Mouse (Mus musculus): ENCODE results near the gene Usp33. TPM values are rescaled to one million over a fixed set of nuclear protein-coding genes. Genes with fewer than 3 reads are reported as not detected.
A peak's percentile ranks its signal among the peaks of the same experiment; 100 is the strongest.
"Not testable (repeated sequence)": the region's sequence is repeated elsewhere in the genome, so short reads cannot be mapped to it uniquely, and the experiment has no call there.

The Usp33 gene
- total and polyA plus RNA-seq, 2 experiments from 2014 or later, result 67.6 to 113 TPM

DNA sequence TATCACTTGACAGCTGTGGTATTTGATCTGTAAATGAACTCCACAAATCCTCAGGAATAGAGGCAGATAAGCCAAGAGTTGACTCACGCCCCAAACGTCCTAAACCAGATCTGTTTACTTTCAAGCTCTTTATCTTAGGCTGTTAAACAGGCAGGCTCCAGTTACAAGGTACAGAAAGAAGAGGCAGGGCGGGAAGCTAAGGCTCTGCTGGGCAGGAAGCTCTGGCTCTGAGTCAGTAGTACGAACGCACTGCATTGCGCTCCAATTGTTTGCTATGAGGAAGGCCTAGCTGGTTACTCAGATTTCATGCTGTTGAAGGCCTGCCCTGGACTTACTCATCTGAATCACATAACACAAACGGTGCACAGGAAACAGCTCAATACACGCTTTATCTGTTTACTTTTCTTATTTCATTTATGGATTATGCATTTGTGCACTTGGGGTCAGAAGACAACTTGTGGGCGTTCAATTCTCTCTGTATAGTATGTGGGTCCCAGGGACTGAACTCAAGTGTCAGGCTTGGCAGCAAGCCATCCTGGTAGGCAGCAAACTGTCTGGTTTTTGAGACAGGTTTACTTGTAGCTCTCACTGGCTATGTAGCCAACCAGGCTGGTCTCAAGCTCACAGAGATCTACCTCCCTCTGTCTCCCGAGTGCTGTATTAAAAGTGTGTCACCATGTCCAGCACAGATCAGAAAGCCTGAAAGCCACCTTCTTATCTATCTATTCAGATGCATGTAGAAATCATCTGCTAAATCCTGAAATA is 37.6 kb upstream of the Usp33 start:
- H3K27me3 ChIP-seq (ENCODE audit: insufficient read depth, low read length), result no peaks in the 10 kb centered on the region
- H3K27ac ChIP-seq (ENCODE audit: low read depth, low read length), result no peak overlapping the region
- no peaks in the 10 kb centered on the region for H3K4me1 ChIP-seq (ENCODE audit: insufficient read depth)
- H3K9ac ChIP-seq, result no peak overlapping the region
- no peak overlapping the region for H3K4me3 ChIP-seq (ENCODE audit: low read depth, low read length)
- ATAC-seq (no peak), DNase-seq (no peak)
- no peak overlapping the region for H3K4me2 ChIP-seq (ENCODE audit: low read depth)
- 75% methylated on average over 10 of the region's 10 CpGs for WGBS
- H3K36me3 ChIP-seq (ENCODE audit: insufficient read depth), result peaks cover 39% of the 10 kb centered on the region
- TF ChIP-seq CTCF (IDR thresholded peaks at IDR 0.05; ENCODE audit: low read depth), result no peak
- H3K9me3 ChIP-seq (ENCODE audit: low read length), result no peaks in the 10 kb centered on the region

DNA sequence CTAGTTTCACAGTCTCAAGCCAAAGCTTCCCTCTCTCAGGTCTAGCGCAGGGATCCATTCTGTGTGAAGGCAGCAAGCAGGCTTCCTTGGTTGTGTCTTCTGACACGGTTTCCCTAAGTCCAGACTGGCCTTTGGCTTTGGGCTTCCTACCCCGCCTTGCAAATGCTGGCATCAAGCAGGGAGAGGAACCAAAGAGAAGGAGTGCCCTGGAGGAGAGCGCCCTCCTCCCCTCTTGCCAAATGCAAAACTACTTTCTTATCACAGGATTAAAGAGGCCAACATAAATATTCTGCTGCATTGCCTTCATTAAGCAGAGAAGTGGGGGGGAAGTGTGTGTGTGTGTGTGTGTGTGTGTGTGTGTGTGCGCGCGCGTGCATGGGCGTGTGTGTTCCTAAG is 37.0 kb upstream of the Usp33 start:
- no peak for TF ChIP-seq CTCF (IDR thresholded peaks at IDR 0.05; ENCODE audit: low read depth)
- no peaks in the 10 kb centered on the region for H3K4me1 ChIP-seq (ENCODE audit: insufficient read depth)
- no peaks in the 10 kb centered on the region for H3K27me3 ChIP-seq (ENCODE audit: insufficient read depth, low read length)
- no peak overlapping the region for H3K4me3 ChIP-seq (ENCODE audit: low read depth, low read length)
- 92% methylated on average over 9 of the region's 9 CpGs for WGBS
- DNase-seq (no peak), ATAC-seq (no peak)
- H3K4me2 ChIP-seq (ENCODE audit: low read depth), result no peak overlapping the region
- no peak overlapping the region for H3K27ac ChIP-seq (ENCODE audit: low read depth, low read length)
- no peak overlapping the region for H3K9ac ChIP-seq
- peaks cover 43% of the 10 kb centered on the region for H3K36me3 ChIP-seq (ENCODE audit: insufficient read depth)
- no peaks in the 10 kb centered on the region for H3K9me3 ChIP-seq (ENCODE audit: low read length)

DNA sequence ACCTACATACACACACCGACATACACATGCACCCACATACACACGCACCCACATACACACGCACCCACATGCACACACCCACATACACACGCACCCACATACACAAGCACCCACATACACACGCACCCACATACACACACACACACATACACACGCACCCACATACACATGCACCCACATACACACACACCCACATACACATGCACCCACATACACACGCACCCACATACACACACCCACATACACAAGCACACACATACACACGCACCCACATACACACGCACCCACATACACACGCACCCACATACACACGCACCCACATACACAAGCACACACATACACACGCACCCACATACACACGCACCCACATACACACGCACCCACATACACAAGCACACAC is 31.6 kb upstream of the Usp33 start:
- H3K9me3 ChIP-seq (ENCODE audit: low read length); H3K4me1 ChIP-seq (ENCODE audit: insufficient read depth); H3K27me3 ChIP-seq (ENCODE audit: insufficient read depth, low read length); H3K4me2 ChIP-seq (ENCODE audit: low read depth); ATAC-seq; H3K9ac ChIP-seq; H3K4me3 ChIP-seq (ENCODE audit: low read depth, low read length); H3K27ac ChIP-seq (ENCODE audit: low read depth, low read length); DNase-seq: not testable (repeated sequence)
- WGBS, result 78% methylated on average over 14 of the region's 14 CpGs
- peaks cover 23% of the 10 kb centered on the region for H3K36me3 ChIP-seq (ENCODE audit: insufficient read depth)

DNA sequence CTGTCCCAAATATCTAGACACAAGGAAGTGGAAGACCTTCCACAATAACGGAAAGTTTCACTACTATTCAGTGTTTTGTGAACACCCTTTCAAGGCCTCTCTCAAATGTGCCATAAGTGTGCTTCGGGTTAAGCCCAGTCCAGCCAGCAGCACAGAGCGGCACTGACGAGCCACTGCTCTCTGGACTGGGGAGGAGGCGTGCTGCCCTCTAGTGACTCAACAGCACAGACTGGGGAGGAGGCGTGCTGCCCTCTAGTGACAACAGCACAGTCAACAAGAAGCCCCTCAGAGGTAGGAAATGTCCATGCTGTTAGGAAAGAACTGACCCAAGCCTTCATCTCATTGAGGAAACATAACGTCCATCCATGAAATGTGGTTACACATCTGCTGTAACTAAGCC is 30.7 kb upstream of the Usp33 start:
- Histone ChIP-seq H3K9ac (no peak overlapping the region), H3K27me3 (ENCODE audit: insufficient read depth, low read length) (no peaks in the 10 kb centered on the region), H3K27ac (ENCODE audit: low read depth, low read length) (no peak overlapping the region), H3K9me3 (ENCODE audit: low read length) (no peaks in the 10 kb centered on the region), H3K36me3 (ENCODE audit: insufficient read depth) (peaks cover 22% of the 10 kb centered on the region), H3K4me1 (ENCODE audit: insufficient read depth) (no peaks in the 10 kb centered on the region), H3K4me3 (ENCODE audit: low read depth, low read length) (no peak overlapping the region), H3K4me2 (ENCODE audit: low read depth) (no peak overlapping the region)
- DNase-seq (peak; percentile 75), ATAC-seq (peak; percentile 87)
- peak; percentile 94 for TF ChIP-seq CTCF (IDR thresholded peaks at IDR 0.05; ENCODE audit: low read depth)
- 11% methylated on average over 7 of the region's 7 CpGs for WGBS

DNA sequence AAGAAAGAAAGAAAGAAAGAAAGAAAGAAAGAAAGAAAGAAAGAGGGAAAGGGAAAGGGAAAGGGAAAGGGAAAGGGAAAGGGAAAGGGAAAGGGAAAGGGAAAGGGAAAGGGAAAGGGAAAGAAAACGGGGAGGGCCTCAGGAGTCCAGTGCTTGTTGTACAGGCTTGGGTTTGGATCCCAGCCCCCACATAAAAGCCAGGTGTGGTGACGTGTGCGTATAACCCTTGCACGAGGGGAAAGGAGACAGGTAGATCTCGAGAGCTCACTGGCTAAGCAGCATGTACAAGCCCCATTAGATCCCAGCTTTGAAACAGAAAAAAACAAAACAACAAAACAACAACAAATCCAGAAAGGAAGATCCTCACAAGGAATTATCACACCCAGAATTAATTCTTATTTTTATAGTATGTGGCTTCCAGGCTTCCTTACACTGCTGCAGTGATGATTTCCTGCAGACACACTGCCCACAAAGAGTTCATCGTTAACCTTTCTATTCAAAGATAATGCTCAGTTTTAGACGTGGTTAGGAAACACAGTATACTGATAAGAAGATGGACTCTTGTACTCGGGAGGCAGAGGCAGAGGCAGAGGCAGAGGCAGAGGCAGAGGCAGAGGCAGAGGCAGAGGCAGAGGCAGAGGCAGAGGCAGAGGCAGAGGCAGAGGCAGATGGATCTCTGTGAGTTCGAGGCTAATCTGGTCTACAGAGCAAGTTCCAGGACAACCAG is 29.7 kb upstream of the Usp33 start:
- not testable (repeated sequence) for H3K9ac ChIP-seq; H3K27me3 ChIP-seq (ENCODE audit: insufficient read depth, low read length); H3K4me2 ChIP-seq (ENCODE audit: low read depth); ATAC-seq; DNase-seq; H3K4me3 ChIP-seq (ENCODE audit: low read depth, low read length); H3K9me3 ChIP-seq (ENCODE audit: low read length); H3K4me1 ChIP-seq (ENCODE audit: insufficient read depth); H3K27ac ChIP-seq (ENCODE audit: low read depth, low read length)
- 89% methylated on average over 9 of the region's 9 CpGs for WGBS
- peaks cover 27% of the 10 kb centered on the region for H3K36me3 ChIP-seq (ENCODE audit: insufficient read depth)

DNA sequence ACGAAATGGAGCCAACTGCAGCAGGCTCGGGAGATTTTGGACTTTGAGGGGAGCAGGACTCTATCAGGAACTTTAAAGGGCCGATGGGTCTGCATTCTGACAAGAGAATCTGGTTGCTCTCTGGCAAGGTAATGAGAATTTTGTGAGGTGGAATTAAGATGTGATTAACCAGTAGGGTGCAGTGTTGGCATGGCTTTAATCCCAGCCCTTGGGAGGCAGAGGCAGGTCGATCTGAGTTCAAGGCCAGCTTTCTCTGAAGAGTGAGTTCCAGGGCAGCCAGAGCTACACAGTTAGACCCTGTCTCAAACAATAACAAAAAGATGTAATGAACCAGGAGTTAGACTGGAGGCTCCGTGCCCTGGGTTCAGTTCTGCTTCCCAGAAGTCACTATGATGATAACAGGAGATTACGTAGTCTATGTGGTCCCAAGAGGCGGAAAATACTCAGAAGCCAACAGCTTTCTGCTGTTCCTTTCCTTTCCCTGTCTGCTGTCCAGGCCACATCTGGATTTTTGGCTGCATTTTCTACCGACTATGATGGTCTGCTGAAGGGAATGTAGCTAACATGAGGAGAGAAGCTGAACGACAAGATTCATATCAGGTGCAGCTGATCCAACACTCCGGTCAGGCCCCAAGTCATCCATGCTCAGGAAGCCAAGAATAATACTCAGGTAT is 25.2 kb upstream of the Usp33 start:
- no peaks in the 10 kb centered on the region for H3K9me3 ChIP-seq (ENCODE audit: low read length)
- no peak for TF ChIP-seq CTCF (IDR thresholded peaks at IDR 0.05; ENCODE audit: low read depth)
- no peak overlapping the region for H3K4me3 ChIP-seq (ENCODE audit: low read depth, low read length)
- 89% methylated on average over 10 of the region's 10 CpGs for WGBS
- no peak overlapping the region for H3K4me2 ChIP-seq (ENCODE audit: low read depth)
- H3K27me3 ChIP-seq (ENCODE audit: insufficient read depth, low read length), result no peaks in the 10 kb centered on the region
- no peaks in the 10 kb centered on the region for H3K4me1 ChIP-seq (ENCODE audit: insufficient read depth)
- no peak overlapping the region for H3K27ac ChIP-seq (ENCODE audit: low read depth, low read length)
- no peak for DNase-seq
- H3K36me3 ChIP-seq (ENCODE audit: insufficient read depth), result peaks cover 19% of the 10 kb centered on the region
- no peak overlapping the region for H3K9ac ChIP-seq
- ATAC-seq, result no peak

Measured in forebrain, postnatal 0 days (tissue).